Mouse (Mus musculus) mouse trophoblast stem cell (cell line): Measurements from ENCODE around the gene Dennd5a.
"Not testable (repeated sequence)": the region's sequence is repeated elsewhere in the genome, so short reads cannot be mapped to it uniquely, and the experiment has no call there.

Experiments used
- in situ Hi-C, 2 experiments: fragments of 300-500 bp; cut with MseI, MboI; formaldehyde crosslinking; loops; 2 replicates in 1 of 2; 3 replicates in 1 of 2; pipeline ENCODE4 v1.15.1; 2025

Dennd5a gene

DNA sequence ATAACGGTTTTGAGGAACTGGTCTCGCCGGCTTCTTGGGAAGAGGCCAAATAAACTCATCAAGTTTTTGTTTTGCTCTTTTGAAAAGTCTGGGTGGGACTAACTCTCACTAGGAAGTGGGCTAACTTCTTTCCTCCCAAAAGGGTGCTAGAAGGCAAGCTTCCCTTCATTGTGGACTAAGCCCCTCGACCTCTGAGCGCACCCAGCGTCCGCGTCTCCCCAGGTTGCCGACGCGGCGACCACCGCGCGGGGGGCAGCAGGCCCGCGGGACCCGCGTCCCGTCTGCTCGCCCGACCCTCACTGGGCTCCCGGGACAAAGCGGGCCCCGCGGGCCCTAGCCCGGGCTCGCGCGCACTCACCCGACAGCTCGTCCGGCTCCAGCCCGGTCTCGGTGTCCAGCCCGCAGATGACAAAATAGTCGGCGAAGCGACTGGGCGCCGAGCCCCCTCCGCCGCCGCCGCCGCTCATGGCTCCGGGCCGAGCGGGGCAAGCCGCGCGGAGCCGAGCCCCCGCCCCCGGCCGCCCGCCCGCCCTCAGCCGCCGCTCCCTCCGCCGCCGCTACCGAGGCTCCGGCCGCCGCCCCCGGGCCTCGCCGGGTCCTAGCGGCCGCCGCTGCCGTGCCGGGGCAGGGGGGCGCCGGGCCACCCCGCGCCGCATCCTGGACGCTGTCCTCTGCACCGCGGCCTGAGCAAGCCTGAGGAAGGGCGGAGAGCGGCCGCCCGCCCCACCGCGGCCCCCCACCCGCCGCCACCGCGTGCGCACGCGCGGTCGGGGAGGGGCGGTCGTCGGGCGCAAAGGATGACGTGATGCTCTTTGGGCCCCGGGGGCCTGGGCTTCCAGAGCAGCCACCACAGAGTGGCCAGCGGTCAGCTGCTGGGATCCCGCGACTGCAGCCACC lies at the start of gene Dennd5a:
Dennd5a (minus strand) TSS at position 755 of the 897 bp plus-strand sequence.
- in situ Hi-C loops, result no loop called here

DNA sequence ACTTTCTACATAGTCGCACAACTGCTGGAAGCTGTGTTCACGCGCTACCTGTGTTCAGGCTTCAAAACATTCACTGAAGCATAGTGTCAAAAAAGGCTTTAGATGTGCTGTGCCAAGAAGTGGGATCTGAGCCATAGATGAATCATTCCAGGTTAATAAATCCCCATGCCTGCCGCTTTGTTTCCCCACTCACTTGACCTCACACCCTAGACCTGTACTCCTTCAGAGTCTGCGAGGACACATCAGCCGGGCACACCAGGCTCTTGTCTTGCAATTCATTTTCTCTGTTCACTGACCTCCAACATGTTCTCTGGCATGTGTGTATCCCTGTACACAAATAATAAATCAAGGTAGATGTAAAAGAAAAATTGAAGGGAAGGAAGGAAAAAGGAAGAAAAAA lies 48.8 kb upstream of the Dennd5a start:
- in situ Hi-C loops, result no loop called here

DNA sequence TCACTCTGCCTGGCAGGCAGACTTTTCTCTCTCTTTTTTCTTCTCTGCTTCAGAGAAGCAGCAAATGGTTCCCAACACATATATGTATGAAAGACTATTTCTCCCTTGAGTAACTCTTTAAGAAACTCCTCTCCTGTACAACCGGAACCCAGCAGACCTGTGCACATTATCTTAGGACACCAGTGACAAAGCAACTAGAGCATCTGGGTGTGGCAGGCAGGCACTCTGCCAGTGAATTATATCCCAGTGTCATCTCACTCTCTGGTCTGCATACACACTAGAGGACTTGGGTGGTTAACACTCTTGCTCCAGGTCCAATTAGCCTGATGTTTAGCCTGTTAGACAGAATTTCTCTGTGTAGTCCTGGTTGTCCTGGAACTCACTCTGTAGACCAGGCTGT lies 48.2 kb upstream of the Dennd5a start:
- in situ Hi-C loops, result no loop called here

DNA sequence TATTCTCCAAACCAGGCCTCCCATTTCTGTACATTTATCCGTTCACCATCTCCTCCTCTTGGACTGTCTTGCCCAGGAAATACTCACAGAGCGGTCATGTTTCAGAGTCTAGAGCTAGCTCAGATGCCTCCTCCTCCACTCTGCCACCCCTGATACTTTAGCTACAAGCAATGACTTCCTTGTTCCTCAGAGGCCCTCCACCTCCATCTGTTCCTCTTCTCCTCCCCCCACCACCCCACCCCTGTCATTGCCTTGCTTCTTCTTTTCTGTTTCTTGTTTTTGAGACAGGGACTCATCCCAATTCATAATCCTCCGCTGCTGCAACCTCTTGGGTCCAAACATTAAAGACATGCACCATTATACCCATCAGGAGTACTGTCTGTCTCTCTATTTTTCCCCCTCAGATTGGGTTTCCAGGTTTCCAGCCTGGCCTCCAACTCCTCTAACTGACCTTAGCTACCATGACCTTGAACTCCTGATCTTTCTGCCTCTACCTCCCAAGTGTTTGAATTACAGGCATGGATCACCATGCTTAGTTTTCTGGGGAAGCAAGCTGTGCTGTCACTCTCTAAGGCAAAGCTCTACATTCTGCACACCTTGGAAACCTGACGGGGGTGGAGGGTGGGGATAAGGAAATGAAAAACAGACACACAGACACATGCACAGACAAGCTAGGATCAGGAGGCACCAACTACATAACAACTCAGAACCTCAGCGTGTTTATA lies 46.4 kb upstream of the Dennd5a start:
- in situ Hi-C loops, result no loop called here

DNA sequence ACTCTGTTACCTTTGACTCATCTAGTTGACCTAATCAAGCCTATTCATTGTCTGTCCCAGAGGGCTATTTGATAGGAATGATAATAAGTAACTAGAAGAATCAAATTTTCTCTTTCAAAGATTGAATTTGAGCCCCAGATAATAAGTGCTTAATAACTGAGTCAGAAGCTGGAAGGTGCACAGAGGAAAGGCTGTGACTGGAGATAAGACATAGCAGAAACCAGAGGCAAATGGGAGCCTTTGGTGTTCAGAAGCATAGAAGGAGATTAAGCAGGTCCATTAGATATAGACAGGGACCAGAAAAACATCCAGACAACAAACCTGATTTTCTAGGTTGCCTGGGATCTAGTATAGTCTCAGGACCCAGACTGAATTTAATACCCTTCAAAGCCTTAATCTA lies 45.7 kb upstream of the Dennd5a start:
- in situ Hi-C loops, result no loop called here

DNA sequence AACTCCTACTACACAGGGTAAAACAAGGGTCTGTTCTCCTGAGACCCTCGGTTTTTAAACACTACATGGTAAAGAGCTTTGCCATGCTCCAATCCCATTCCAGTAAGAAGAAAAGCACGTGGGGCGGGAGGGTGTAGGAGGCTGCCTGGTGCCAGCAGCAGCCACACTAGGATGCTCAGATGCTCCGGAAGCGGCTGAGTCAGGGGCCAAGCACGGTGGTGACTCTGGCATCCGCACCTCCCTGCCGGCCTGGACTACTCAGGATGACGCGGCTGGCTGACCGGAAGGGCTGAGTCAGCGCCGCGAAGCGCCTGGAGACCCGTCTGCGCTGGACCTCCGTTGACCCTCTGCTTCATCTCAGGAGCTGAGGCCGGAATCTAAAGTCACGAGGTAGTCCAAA lies 42.7 kb upstream of the Dennd5a start:
- in situ Hi-C loops, result no loop called here

DNA sequence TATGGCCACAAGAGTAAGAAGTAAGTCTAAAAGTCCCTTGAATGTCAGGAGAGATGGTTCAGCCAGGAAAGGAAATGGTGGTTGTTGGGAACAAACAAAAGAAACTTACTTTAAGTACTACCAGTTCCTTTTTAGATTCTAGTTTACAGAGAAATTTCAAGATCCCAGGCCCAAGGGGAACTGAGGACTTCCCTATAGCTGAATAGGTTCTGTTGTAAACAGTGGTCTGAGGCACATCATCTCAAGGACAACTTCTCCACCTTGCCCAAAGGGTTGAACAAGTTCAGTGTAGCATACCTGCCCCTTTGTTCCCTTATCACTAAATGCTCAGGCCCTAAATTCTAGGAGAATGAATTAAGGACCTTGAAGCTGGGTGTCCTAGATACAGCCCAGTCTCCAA lies 41.8 kb upstream of the Dennd5a start:
- in situ Hi-C loops, result no loop called here

DNA sequence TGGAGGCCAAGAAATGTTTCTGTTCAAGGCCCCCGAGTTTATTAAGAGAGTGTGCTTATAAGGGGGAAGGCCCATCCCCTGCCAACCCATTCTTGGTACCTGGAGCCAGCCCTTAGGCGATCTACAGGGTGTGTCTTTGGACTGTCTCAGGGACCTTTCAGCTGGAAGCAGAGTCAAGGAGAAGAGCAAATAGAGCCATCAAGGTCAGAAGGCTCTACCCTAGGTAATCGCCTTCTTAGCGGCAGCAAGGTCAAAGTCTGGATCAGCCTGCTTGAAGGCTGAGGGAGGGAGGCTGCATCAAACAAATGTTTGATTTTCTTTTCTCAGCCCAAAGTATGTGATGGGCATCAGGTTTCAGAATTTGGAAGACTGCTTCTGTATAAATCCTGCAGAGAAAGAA lies 38.1 kb upstream of the Dennd5a start:
- in situ Hi-C loops, result no loop called here

DNA sequence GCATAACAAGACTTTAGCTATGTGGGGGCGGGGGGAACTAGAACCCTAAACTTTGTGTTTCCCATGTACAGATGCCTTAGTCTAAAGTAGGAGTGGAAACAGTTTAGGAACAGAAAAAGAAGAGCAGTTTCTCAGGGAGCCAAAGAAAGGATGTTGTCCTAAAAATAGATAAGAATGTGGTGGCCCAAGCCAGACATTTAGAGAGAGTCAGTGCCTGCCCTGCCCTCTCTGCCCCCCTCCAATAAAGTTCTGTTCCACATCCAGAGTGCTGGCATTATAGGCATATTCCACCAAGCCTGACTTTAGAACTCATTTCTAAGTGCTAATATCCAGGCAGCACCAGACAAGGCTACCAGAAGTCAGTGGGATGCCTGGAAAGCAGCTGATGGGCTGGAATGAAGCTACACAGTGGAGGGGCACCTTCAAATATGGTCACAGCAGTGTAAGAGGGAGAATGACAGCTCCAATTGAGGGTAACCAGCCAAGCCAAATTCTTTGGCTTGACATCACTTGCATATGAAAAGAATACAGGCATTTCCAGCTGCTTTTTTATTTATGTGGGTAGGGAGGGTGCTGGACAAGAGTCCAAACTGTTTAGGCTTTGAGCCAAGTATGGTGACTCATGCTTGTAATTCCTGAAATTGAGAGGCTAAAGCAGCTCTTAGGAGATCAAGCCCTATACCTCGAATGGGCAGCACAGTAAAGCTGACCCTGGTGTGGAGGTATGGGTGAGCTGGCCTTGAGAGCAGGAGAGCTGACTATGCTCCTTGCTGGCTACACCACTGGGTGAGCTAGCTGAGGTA lies 33.1 kb upstream of the Dennd5a start:
- in situ Hi-C loops, result no loop called here

DNA sequence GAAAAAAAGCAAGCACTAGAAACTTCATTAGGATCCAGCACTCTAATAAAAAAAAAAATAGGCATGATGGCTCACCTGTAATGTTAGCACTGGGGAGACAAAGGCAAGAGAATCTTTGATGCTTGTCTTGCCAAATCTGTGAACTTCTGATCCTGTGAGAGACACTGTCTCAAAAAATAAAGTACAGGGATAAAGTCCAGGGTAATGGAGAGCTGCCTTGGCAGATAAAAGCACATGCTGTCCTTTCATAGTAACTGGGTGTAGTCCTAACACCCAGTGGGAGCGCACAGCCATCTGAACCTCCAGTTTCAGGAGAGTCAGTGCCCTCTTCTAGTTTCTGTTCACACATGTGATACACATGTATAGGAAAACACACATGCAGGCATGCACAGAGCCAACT lies 31.0 kb upstream of the Dennd5a start:
- in situ Hi-C loops, result no loop called here

DNA sequence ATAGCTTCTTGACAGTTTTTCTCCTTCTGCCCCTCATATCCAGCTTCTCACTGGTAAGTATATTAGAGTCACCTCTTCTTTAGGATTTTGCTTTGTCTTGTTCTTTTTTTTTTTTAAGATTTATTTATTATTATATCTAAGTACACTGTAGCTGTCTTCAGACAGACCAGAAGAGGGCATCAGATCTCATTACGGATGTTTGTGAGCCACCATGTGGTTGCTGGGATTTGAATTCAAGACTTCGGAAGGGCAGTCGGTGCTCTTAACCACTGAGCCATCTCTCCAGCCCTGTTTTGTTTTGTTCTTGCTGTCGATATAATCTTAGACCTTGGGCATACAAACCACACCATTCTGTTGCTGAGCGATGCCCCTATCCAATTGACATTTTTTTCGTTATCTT lies 26.5 kb upstream of the Dennd5a start, which contains the start of gene Tmem41b:
Tmem41b (minus strand) TSS at position 155 of the 400 bp plus-strand sequence.
- in situ Hi-C loops, result not testable (repeated sequence)

DNA sequence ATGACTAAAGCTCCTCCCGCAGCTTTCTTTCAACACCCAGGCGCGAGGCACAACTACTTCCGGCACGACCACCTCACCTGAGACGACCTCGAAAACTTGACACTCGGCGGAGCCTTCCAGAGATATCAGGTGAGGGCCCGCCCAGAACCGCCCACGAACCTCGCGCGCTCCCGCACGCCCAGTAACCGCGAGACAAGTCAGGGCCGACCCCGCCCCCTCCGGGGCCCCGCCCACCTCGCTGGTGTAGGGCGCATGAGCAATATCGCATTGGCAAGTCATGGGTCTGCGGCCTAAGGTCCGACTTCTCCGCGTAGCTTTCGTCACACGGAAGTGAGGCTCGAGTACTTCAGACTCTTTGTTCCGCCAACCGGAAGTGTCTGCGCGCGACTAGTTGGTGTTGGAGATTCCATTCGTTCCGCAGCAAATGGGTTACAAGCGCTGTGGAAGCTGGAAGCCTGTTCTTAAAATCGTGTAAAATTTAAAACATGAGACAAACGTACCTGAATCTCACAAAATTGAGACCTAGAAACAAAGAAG lies 25.9 kb upstream of the Dennd5a start:
- in situ Hi-C loops, result no loop called here

DNA sequence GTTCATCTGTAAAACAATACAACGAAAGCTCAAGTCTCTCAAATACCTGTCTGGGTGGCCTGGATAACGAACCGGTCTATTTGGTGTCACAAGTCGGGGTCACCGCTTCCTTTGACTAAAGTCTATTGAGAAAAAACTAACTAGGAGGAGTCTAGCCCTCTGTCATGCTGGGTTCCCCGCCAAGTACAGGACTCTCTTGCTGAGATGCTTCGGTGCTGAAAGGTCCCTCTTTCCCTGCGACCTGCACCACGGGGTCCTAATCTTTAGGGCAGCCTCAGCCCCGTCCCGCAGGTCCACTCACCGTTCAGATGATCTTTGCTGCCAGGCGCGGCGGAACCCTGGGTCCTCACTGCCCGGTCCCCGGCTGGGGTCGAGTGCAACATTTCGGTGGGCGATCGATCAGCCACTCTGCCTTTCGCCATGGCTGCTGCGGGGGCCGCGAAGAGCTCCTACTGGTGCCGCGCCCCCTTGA lies 25.4 kb upstream of the Dennd5a start:
- in situ Hi-C loops, result no loop called here

DNA sequence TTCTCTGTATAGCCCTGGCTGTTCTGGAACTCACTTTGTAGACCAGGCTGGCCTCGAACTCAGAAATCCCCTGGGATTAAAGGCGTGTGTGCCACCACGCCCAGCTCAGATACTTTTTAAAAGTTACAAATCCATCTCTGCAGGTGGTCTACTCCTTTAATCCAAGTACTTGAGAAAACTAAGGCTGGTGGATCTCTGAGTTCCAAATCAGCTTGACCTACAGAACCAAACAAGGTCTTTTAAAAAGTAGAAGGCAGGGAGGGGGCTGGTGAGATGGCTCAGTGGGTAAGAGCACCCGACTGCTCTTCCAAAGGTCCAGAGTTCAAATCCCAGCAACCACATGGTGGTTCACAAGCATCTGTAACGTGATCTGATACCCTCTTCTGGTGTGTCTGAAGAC lies 24.3 kb upstream of the Dennd5a start:
- in situ Hi-C loops, result not testable (repeated sequence)

DNA sequence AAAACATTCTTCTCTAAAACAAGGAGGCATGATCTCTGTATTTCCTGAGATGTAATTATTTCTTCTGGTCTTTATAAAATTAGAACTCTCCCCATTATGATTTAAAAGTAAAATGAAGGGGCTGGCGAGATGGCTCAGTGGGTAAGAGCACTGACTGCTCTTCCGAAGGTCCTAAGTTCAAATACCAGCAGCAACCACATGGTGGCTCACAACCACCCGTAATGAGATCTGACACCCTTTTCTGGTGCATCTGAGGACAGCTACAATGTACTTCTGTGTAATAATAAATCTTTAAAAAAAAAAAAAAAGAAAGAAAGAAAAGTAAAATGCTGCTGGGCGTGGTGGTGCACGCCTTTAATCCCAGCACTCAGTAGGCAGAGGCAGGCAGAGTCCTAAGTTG lies 16.9 kb upstream of the Dennd5a start:
- in situ Hi-C loops, result not testable (repeated sequence)

DNA sequence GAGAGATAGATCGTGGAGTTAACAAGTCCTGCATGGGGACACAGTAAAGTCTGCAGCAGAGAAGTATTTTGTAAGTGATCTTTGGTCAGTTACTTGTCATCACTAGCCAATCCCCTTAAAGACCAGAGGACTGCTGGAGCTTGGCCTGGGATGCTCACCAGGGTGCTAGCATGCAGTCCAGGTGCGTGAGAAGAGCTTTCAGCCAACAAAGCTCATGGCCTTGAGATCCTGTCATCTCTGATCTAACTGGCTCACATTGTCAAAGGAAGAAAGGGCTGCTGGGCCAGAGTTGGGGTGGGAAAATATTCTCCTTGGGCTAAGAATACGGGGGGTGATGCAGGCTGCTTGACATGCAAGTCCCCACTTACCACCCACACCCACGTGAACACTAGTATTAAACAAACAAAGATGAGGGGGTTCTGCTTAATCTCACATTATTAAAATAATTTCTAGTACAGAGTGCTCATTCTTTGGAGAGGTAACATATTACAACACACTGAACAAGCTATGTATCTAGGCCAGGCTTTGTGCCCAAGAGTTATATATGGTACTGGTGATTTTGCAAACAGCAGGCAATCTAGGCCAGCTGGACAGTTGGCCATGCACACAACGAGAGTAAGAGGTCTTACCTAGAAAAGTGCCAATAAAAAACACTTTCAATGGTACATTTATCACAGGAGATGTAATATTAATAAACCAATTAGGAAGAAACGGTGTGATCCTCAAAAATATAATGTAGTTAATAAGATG lies 15.9 kb upstream of the Dennd5a start:
- in situ Hi-C loops, result no loop called here

DNA sequence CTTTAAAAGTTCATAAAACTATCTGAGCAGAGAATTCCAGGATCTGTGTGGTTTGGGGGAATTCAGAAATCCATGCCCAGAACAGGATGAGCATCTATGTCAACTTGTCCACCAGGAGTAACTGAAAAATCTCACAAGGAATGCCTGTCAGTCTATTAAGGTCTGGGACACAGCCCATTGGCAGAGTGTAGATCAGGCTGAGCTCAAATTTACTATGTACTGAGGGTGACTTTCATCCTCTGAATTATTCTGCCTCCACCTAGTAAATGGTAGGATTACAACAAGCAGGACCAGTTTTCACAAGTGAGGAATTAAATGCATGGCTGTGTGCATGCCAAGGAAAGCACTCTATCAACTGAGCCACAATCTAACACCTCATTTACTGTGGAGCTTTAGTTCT lies 9.3 kb upstream of the Dennd5a start:
- in situ Hi-C loops, result no loop called here

DNA sequence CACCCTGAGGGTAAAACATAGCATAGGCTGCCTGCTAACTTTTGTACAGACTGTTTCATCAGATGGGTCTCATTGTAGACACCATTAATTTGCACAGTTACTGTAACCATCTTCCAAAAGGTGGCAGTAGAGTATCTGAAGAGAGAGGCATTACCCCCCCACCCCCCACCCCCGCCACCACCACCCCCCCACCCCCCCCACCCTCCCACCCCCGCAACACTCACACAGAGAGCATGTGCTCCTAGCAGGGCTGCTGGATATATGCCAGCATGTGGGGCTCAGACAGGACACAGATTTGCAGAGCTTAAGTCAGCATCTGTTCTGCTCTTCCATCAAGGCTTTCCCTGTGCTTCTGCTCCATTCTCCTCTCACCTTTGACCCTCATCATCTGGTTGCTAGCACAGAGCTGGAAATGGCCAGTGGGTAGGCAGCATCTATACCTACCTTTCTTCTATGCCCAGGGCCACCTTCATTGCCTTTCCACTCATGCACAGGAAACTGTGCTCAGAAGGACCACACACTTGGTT lies 8.7 kb upstream of the Dennd5a start:
- in situ Hi-C loops, result no loop called here

DNA sequence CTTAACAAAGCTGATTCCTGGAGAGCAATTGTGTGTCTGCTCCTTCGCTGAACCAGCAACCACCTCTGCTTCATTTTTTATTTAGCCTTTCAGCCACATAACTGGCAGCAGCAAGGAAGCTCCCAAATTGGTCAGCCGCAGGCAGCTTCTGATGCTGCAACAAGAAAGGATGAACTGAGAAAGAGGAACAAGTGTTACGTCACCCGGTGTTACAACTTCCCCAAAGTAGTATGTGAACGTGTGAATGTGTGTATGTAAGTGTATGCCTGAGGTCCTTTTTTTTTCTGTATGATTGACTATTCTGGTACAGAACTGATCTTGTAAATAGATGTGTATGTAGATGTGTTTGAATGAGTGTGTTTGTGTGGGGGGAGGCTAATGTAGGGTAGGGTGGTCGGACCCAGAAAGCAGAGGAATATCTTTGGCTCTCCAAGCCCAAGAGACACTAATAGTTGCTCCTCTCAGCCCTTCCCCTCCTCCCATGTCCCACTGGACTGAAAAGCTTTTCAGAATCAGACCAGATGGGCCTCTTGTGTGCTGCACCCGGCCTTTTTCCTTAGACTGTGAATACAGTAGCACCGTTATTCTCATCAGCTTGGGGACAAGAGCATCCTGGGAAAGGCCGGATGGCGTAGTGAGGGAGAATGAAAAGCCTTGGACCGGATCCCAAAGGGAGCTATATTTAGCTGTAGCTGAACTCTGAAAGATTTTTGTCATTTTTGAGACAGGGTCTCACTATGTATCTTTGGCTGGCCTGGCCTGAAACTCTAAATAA lies 7.7 kb upstream of the Dennd5a start:
- in situ Hi-C loops, result no loop called here

DNA sequence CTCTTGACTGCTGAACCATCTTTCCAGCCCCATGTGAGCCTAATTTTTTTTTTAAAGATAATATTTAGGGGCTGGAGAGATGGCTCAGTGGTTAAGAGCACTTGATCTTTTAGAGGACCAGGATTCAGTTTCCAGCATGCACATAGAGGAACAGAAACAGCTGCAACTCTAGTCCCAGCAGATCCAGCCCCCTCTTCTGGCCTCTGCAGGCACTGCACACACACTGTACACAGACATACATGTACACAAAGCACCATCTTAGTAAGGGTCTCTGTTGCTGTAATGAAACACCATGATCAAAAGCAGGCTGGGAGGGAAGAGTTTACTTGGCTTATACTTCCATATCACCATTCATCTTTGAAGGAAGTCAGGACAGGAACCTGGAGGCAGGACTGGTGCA lies 5.4 kb upstream of the Dennd5a start:
- in situ Hi-C loops, result no loop called here
